Mouse (Mus musculus) stomach, embryonic 14.5 days (tissue): ENCODE results near the gene Haus4. TPM values are rescaled to one million over a fixed set of nuclear protein-coding genes. Genes with fewer than 3 reads are reported as not detected.

Experiments used
- ATAC-seq: fragments of 200-750 bp; cut with Nextera tagmentation; 2 replicates; pipeline ENCODE4 v1.8.0; 2017; ENCODE audit warnings: low read depth, moderate TSS enrichment; ENCODE audit not compliant: insufficient number of reproducible peaks, insufficient read depth, low FRiP score
- H3K27ac ChIP-seq: fragments of 300-500 bp; sonication (generic); 2 replicates; pipeline ENCODE4 v1.5.1; 2014; ENCODE audit warnings: mild to moderate bottlenecking, low read length, moderate library complexity, mixed read lengths
- H3K27me3 ChIP-seq: fragments of 300-500 bp; sonication (generic); 2 replicates; pipeline ENCODE4 v1.6.1; 2014; ENCODE audit warnings: low read length, control low read depth, mixed read lengths; ENCODE audit not compliant: control insufficient read depth, insufficient read depth
- H3K36me3 ChIP-seq: fragments of 300-500 bp; sonication (generic); 2 replicates; pipeline ENCODE4 v1.6.1; 2014; ENCODE audit warnings: mild to moderate bottlenecking, control low read depth, low read length, moderate library complexity, mixed read lengths; ENCODE audit not compliant: control insufficient read depth, insufficient read depth
- H3K4me1 ChIP-seq: fragments of 300-500 bp; sonication (generic); 2 replicates; pipeline ENCODE4 v1.6.1; 2014; ENCODE audit warnings: low read length, control low read depth, mixed read lengths; ENCODE audit not compliant: control insufficient read depth, insufficient read depth
- H3K4me2 ChIP-seq: fragments of 300-500 bp; sonication (generic); replicated peaks from 2 replicates; pipeline ENCODE4 v1.6.1; 2014; ENCODE audit warnings: low read depth, low read length, control low read depth
- H3K4me3 ChIP-seq: fragments of 300-500 bp; sonication (generic); 2 replicates; pipeline ENCODE4 v1.5.1; 2014; ENCODE audit warnings: low read depth, low read length, control low read depth
- H3K9ac ChIP-seq: fragments of 300-500 bp; sonication (generic); replicated peaks from 2 replicates; pipeline ENCODE4 v1.6.1; 2014; ENCODE audit warnings: low read depth, mild to moderate bottlenecking, control low read depth, low read length, moderate library complexity, mixed read lengths
- H3K9me3 ChIP-seq: fragments of 300-500 bp; sonication (generic); 2 replicates; pipeline ENCODE4 v1.6.1; 2016; ENCODE audit warnings: low read depth, low read length, control low read depth; ENCODE audit not compliant: control insufficient read depth
- WGBS: fragments of 180-500 bp; shearing (Covaris S2); extraction: QIAGEN DNeasy Blood & Tissue Kit; methylation state at CpG from one replicate; pipeline ENCODE4 v1.1.7; 2014; 5-methylcytosine and 5-hydroxymethylcytosine counted together
- polyA plus RNA-seq: library from polyadenylated mRNA; unstranded; fragments of >200 nt; fragmentation: Nextera tagmentation; extraction: Ambion mirVana; gene quantifications from 2 replicates; pipeline ENCODE4 v1.2.1, GENCODE M21; 2014

Haus4 gene
- polyA plus RNA-seq, 1 experiment from 2014 or later, result 48.2 TPM

GRCm38 (mm10) chr14:54568694-54569414 lies 14.4 kb upstream of the Haus4 start:
- Histone ChIP-seq H3K9ac (no peak overlapping the region), H3K27me3 (no peaks in the 10 kb centered on the region), H3K4me1 (peaks cover 19% of the 10 kb centered on the region), H3K4me3 (no peak overlapping the region), H3K36me3 (peaks cover 47% of the 10 kb centered on the region), H3K4me2 (no peak overlapping the region), H3K27ac (no peak overlapping the region), H3K9me3 (no peaks in the 10 kb centered on the region)
- ATAC-seq, result no peak
- 73% methylated on average over 15 of the region's 15 CpGs for WGBS

GRCm38 (mm10) chr14:54560527-54561242 lies 6.3 kb upstream of the Haus4 start:
- no peak overlapping the region for H3K9ac ChIP-seq
- no peak overlapping the region for H3K27ac ChIP-seq
- H3K4me2 ChIP-seq, result no peak overlapping the region
- no peaks in the 10 kb centered on the region for H3K9me3 ChIP-seq
- H3K4me1 ChIP-seq, result no peaks in the 10 kb centered on the region
- no peak for ATAC-seq
- no peak overlapping the region for H3K4me3 ChIP-seq
- WGBS, result 80% methylated on average over 14 of the region's 14 CpGs
- H3K27me3 ChIP-seq, result no peaks in the 10 kb centered on the region
- no peaks in the 10 kb centered on the region for H3K36me3 ChIP-seq

- ATAC-seq, result no peak
- no peak overlapping the region for H3K27ac ChIP-seq
- no peaks in the 10 kb centered on the region for H3K36me3 ChIP-seq
- H3K4me3 ChIP-seq, result no peak overlapping the region
- no peak overlapping the region for H3K9ac ChIP-seq
- H3K4me2 ChIP-seq, result no peak overlapping the region
- H3K9me3 ChIP-seq, result no peaks in the 10 kb centered on the region
- WGBS, result 73% methylated on average over 8 of the region's 8 CpGs
- H3K4me1 ChIP-seq, result peaks cover 5% of the 10 kb centered on the region; the same call in 1 of the 2 replicates
- H3K27me3 ChIP-seq, result no peaks in the 10 kb centered on the region
Measured at GRCm38 (mm10) chr14:54557330-54557729, 2.9 kb upstream of the Haus4 start.

- H3K9me3 ChIP-seq, result no peaks in the 10 kb centered on the region
- peak overlapping the region; percentile 85 for H3K4me2 ChIP-seq
- peaks cover 3% of the 10 kb centered on the region; the same call in 1 of the 2 replicates for H3K36me3 ChIP-seq
- peak overlapping the region; percentile 86 for H3K27ac ChIP-seq
- H3K4me1 ChIP-seq, result peaks cover 5% of the 10 kb centered on the region; the same call in 1 of the 2 replicates
- peak overlapping the region; percentile 64 for H3K4me3 ChIP-seq
- no peak for ATAC-seq
- H3K9ac ChIP-seq, result peak overlapping the region; percentile 80
- WGBS, result 4% methylated on average over 21 of the region's 21 CpGs
- H3K27me3 ChIP-seq, result no peaks in the 10 kb centered on the region
Measured at GRCm38 (mm10) chr14:54553454-54553974, 902 bp downstream of the Haus4 start.

- no peak overlapping the region for H3K4me2 ChIP-seq
- H3K36me3 ChIP-seq, result peaks cover 23% of the 10 kb centered on the region
- no peaks in the 10 kb centered on the region for H3K4me1 ChIP-seq
- H3K27me3 ChIP-seq, result no peaks in the 10 kb centered on the region
- no peak overlapping the region for H3K27ac ChIP-seq
- no peak overlapping the region for H3K9ac ChIP-seq
- H3K9me3 ChIP-seq, result no peaks in the 10 kb centered on the region
- no peak for ATAC-seq
- WGBS, result 91% methylated on average over 5 of the region's 5 CpGs
- H3K4me3 ChIP-seq, result no peak overlapping the region
Measured at GRCm38 (mm10) chr14:54544703-54545102, 9.7 kb downstream of the Haus4 start.

- H3K4me2 ChIP-seq, result no peak overlapping the region
- peaks cover 10% of the 10 kb centered on the region for H3K36me3 ChIP-seq
- no peaks in the 10 kb centered on the region for H3K9me3 ChIP-seq
- no peak overlapping the region for H3K27ac ChIP-seq
- H3K9ac ChIP-seq, result no peak overlapping the region
- no peaks in the 10 kb centered on the region for H3K27me3 ChIP-seq
- 63% methylated on average over 11 of the region's 11 CpGs for WGBS
- no peak overlapping the region for H3K4me3 ChIP-seq
- no peak for ATAC-seq
- H3K4me1 ChIP-seq, result no peaks in the 10 kb centered on the region
Measured at GRCm38 (mm10) chr14:54540771-54541170, 13.6 kb downstream of the Haus4 start.

- no peak overlapping the region for H3K9ac ChIP-seq
- no peaks in the 10 kb centered on the region for H3K27me3 ChIP-seq
- peaks cover 1% of the 10 kb centered on the region; the same call in 1 of the 2 replicates for H3K36me3 ChIP-seq
- no peaks in the 10 kb centered on the region for H3K9me3 ChIP-seq
- H3K4me2 ChIP-seq, result no peak overlapping the region
- 87% methylated on average over 2 of the region's 2 CpGs for WGBS
- no peak overlapping the region for H3K27ac ChIP-seq
- no peak overlapping the region for H3K4me3 ChIP-seq
- H3K4me1 ChIP-seq, result no peaks in the 10 kb centered on the region
- no peak for ATAC-seq
Measured at GRCm38 (mm10) chr14:54538580-54538979, 15.8 kb downstream of the Haus4 start.

GRCm38 (mm10) chr14:54528446-54529111 lies 25.8 kb downstream of the Haus4 start:
- Histone ChIP-seq H3K36me3 (no peaks in the 10 kb centered on the region), H3K9me3 (no peaks in the 10 kb centered on the region), H3K9ac (no peak overlapping the region), H3K27me3 (no peaks in the 10 kb centered on the region), H3K4me2 (no peak overlapping the region), H3K4me1 (0 out of 2 replicates have a peak, but pooled peaks cover 3% of the 10 kb centered on the region), H3K4me3 (no peak overlapping the region), H3K27ac (no peak overlapping the region)
- WGBS, result 11% methylated on average over 17 of the region's 17 CpGs
- peak; percentile 78; the same call in 1 of the 2 replicates for ATAC-seq
